Mouse (Mus musculus) heart, embryonic 13.5 days (tissue): ENCODE data around the gene Lrp8. TPM values are rescaled to one million over a fixed set of nuclear protein-coding genes. Genes with fewer than 3 reads are reported as not detected.
A peak's percentile ranks its signal among the peaks of the same experiment; 100 is the strongest.

Experiments
- ATAC-seq: fragments of 200-750 bp; cut with Nextera tagmentation; 2 replicates; pipeline ENCODE4 v1.8.0; 2017; ENCODE audit warnings: moderate TSS enrichment; ENCODE audit not compliant: insufficient number of reproducible peaks, low FRiP score, low TSS enrichment; ENCODE audit errors: extremely low read depth
- H3K27ac ChIP-seq: fragments of 300-500 bp; sonication (generic); replicated peaks from 2 replicates; pipeline ENCODE4 v1.5.1; 2015; ENCODE audit warnings: moderate library complexity, mild to moderate bottlenecking, inconsistent platforms
- H3K27me3 ChIP-seq: fragments of 300-500 bp; sonication (generic); replicated peaks from 2 replicates; pipeline ENCODE4 v1.6.1; 2015; ENCODE audit warnings: mild to moderate bottlenecking, inconsistent platforms
- H3K36me3 ChIP-seq: fragments of 300-500 bp; sonication (generic); 2 replicates; pipeline ENCODE4 v1.6.1; 2015; ENCODE audit warnings: mild to moderate bottlenecking, inconsistent platforms
- H3K4me1 ChIP-seq: fragments of 300-500 bp; sonication (generic); 2 replicates; pipeline ENCODE4 v1.6.1; 2015; ENCODE audit warnings: inconsistent platforms
- H3K4me2 ChIP-seq: fragments of 300-500 bp; sonication (generic); 2 replicates; pipeline ENCODE4 v1.6.1; 2015; ENCODE audit warnings: inconsistent platforms, mild to moderate bottlenecking, moderate library complexity
- H3K4me3 ChIP-seq: fragments of 300-500 bp; sonication (generic); 2 replicates; pipeline ENCODE4 v1.5.1; 2015; ENCODE audit warnings: moderate library complexity, mild to moderate bottlenecking, inconsistent platforms
- H3K9ac ChIP-seq: fragments of 300-500 bp; sonication (generic); 2 replicates; pipeline ENCODE4 v1.6.1; 2015; ENCODE audit warnings: inconsistent platforms, mild to moderate bottlenecking, moderate library complexity
- H3K9me3 ChIP-seq: fragments of 300-500 bp; sonication (generic); 2 replicates; pipeline ENCODE4 v1.6.1; 2016; ENCODE audit warnings: inconsistent platforms
- WGBS: fragments of 180-500 bp; shearing (Covaris S2); methylation state at CpG from one replicate; pipeline ENCODE4 v1.1.7; 2015; ENCODE audit warnings: mixed read lengths; 5-methylcytosine and 5-hydroxymethylcytosine counted together
- polyA plus RNA-seq: library from polyadenylated mRNA; unstranded; fragments of >200 nt; fragmentation: Nextera tagmentation; extraction: Ambion mirVana; gene quantifications from 2 replicates; pipeline ENCODE4 v1.2.1, GENCODE M21; 2015

Lrp8 gene
- polyA plus RNA-seq, 1 experiment from 2014 or later, result 0.51 TPM

DNA sequence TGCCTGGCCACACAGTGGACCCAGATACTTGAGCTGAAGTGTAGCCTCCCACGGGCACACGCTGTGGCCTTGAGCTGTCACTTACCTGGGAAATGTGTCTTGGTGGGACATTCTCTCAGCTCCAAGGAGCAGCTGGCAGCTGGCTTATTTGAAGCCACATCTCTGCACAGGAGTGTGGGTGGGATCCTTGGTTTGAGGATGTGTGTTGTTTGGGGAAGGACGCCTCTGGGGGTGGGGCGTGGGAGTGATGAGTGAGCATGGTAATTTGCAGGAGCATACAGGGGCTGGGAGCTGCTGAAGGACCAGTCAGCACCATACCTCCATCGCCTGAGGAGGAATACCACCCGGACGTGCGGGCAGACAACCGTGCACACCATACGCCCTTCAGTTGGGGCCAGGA is 28.1 kb downstream of the Lrp8 start:
- H3K9ac ChIP-seq, result no peak overlapping the region

DNA sequence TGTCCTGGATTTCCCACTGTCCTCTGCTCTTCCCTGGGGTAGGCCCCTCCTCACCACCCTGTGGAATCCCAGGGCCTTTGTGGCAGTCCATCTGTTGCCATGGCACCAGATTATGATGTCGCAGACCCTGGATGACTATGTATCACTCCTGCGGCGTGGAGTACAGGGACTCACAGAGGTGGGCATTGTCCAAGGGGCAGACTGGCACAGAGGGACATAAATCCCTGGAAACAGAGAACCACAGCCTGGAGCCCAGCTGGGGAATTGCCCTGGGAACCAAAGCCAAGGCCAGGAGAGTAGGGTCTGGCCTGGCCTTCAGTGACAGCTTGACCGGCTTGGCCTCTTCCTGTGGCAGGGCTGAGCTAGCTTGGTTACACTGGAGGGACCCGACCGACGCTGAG is 28.8 kb downstream of the Lrp8 start:
- H3K27ac ChIP-seq, result no peak overlapping the region
- ATAC-seq, result no peak
- no peaks in the 10 kb centered on the region for H3K9me3 ChIP-seq
- no peak overlapping the region for H3K4me2 ChIP-seq
- H3K4me1 ChIP-seq, result peaks cover 9% of the 10 kb centered on the region
- H3K9ac ChIP-seq, result no peak overlapping the region
- H3K27me3 ChIP-seq, result peaks cover 77% of the 10 kb centered on the region
- WGBS, result 74% methylated on average over 7 of the region's 7 CpGs
- H3K4me3 ChIP-seq, result no peak overlapping the region
- no peaks in the 10 kb centered on the region for H3K36me3 ChIP-seq

More for the DNA sequence above, 28.1 kb downstream of the Lrp8 start:
- no peak overlapping the region for H3K4me3 ChIP-seq
- ATAC-seq, result no peak
- H3K9me3 ChIP-seq, result no peaks in the 10 kb centered on the region
- peaks cover 9% of the 10 kb centered on the region for H3K4me1 ChIP-seq
- no peak overlapping the region for H3K27ac ChIP-seq
- H3K4me2 ChIP-seq, result no peak overlapping the region
- no peaks in the 10 kb centered on the region for H3K36me3 ChIP-seq
- 60% methylated on average over 10 of the region's 10 CpGs for WGBS
- peaks cover 77% of the 10 kb centered on the region for H3K27me3 ChIP-seq

DNA sequence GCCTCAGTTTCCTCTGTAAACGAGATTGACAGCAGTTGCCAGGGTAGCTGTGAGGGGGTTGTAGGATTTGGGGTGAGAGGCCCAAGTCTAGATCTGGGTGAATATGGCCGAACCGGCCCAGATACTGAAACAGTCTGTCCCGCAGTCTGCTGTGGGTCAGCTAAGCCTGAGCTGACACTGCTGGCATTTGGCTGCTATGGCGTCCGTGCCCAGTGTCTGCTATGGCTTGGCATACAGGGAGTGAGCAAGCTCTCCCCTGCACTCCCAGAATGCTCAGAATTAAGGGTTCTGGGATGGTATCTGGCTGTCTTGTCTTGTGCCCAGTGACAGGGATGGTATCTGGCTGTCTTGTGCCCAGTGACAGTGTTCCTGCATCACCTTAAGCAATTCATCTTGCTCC is 29.6 kb downstream of the Lrp8 start:
- Histone ChIP-seq H3K4me3 (no peak overlapping the region), H3K27ac (no peak overlapping the region), H3K9me3 (no peaks in the 10 kb centered on the region), H3K4me1 (peaks cover 10% of the 10 kb centered on the region), H3K4me2 (no peak overlapping the region), H3K36me3 (no peaks in the 10 kb centered on the region), H3K27me3 (peaks cover 75% of the 10 kb centered on the region), H3K9ac (no peak overlapping the region)
- ATAC-seq, result no peak
- 85% methylated on average over 6 of the region's 6 CpGs for WGBS

DNA sequence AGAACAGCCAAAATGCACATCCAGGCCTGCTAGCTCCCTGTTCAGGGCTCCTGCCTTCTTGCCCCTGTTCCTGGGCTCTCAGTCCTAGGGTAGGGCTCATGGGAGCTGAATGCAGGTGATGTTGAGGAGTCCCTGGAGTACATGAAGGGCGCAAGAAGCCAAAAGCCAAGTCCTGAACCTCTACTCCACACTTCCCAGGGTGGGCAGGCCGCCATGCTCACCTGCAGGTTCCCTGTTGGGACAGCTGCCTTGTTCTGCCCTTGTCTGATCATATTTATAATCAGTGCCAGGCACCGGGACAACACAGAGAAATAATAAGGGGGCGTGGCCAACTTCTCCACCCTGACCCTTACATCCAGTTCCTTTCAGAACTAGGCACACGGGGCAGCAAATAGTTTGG is 31.5 kb downstream of the Lrp8 start:
- ATAC-seq, result no peak
- 75% methylated on average over 5 of the region's 5 CpGs for WGBS
- H3K27ac ChIP-seq, result no peak overlapping the region
- no peaks in the 10 kb centered on the region for H3K9me3 ChIP-seq
- H3K4me2 ChIP-seq, result no peak overlapping the region
- no peak overlapping the region for H3K4me3 ChIP-seq
- no peaks in the 10 kb centered on the region for H3K36me3 ChIP-seq
- peaks cover 15% of the 10 kb centered on the region for H3K4me1 ChIP-seq
- peaks cover 66% of the 10 kb centered on the region for H3K27me3 ChIP-seq
- no peak overlapping the region for H3K9ac ChIP-seq

DNA sequence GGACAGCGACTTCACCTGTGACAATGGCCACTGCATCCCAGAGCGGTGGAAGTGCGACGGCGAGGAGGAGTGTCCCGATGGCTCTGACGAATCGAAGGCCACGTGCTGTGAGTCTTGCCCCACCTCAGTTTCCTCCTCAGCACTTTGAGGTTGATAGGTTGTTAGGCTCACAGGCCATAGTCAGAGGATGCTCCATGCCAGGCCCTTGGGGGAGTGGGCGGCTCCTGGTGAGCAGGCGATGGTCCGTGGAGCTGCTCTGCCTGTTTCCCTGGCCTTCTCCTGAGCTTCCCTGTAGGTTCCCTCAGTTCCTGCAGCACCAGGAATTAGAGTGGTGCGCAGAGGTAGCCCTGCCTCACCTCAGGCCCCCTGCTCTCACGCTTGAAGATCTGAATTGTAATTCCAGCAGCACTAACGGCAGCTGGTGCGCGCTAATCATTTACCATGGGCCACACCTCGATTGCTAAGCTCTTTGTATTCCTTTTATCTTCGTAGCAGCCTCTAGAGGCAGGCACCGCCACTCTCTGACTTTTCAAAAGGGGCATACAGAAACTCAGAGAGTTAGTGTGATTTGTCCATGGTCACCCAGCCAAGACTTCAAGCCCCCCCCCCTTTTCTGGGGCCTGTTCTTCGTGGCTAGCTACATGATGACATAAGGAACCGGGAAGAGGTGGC is 32.7 kb downstream of the Lrp8 start:
- WGBS, result 58% methylated on average over 22 of the region's 22 CpGs
- ATAC-seq, result no peak
- Histone ChIP-seq H3K4me2 (no peak overlapping the region), H3K27ac (no peak overlapping the region), H3K27me3 (peaks cover 64% of the 10 kb centered on the region), H3K36me3 (no peaks in the 10 kb centered on the region), H3K9me3 (no peaks in the 10 kb centered on the region), H3K4me1 (peaks cover 12% of the 10 kb centered on the region), H3K4me3 (no peak overlapping the region), H3K9ac (no peak overlapping the region)

DNA sequence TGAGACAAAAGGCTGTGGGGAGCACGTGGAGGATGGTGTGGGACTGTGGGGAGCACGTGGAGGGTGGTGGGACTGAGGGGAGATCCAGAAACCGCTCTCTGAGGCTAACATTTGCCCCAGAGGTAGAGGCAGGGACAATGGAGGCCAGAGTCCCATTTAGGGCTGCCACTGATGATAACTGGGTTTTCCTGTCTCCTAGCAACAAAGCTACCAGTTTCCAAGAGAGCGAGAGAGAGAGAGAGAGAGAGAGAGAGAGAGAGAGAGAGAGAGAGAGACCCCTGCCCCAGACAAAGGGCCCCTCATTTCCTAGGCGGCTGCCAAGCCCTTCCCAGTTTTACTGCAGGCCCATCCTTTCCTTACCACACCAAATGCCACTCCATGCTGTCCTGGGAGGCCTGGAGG is 33.4 kb downstream of the Lrp8 start:
- H3K9me3 ChIP-seq, result no peaks in the 10 kb centered on the region
- 54% methylated on average over 5 of the region's 5 CpGs for WGBS
- no peaks in the 10 kb centered on the region for H3K36me3 ChIP-seq
- no peak overlapping the region for H3K4me3 ChIP-seq
- H3K9ac ChIP-seq, result no peak overlapping the region
- peaks cover 64% of the 10 kb centered on the region for H3K27me3 ChIP-seq
- peaks cover 6% of the 10 kb centered on the region; the same call in 1 of the 2 replicates for H3K4me1 ChIP-seq
- H3K4me2 ChIP-seq, result no peak overlapping the region
- no peak overlapping the region for H3K27ac ChIP-seq
- no peak for ATAC-seq

DNA sequence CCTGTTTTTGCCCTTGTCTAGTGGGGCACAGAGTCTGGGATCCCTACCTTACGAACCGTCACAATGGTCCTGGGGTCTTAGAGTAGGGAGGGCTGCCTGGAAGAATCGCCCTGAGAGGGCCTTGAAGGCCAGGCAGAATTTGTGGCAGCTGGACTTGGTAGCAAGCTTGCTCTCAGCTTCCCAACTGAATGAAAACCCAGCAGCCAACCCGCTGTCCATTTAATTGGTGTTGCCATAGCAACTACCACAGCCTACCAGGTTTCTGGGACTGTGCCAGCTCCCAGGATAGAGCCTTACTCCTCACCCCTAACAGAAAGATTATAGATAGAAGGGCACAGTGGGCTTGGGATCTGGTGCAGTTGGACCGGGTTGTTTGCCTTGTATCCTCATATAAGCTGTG is 34.7 kb downstream of the Lrp8 start:
- ATAC-seq, result no peak
- 70% methylated on average over 5 of the region's 5 CpGs for WGBS
- H3K9me3 ChIP-seq, result no peaks in the 10 kb centered on the region
- no peaks in the 10 kb centered on the region for H3K36me3 ChIP-seq
- H3K27ac ChIP-seq, result no peak overlapping the region
- no peak overlapping the region for H3K4me2 ChIP-seq
- peaks cover 6% of the 10 kb centered on the region; the same call in 1 of the 2 replicates for H3K4me1 ChIP-seq
- H3K27me3 ChIP-seq, result peaks cover 53% of the 10 kb centered on the region
- no peak overlapping the region for H3K9ac ChIP-seq
- H3K4me3 ChIP-seq, result no peak overlapping the region

DNA sequence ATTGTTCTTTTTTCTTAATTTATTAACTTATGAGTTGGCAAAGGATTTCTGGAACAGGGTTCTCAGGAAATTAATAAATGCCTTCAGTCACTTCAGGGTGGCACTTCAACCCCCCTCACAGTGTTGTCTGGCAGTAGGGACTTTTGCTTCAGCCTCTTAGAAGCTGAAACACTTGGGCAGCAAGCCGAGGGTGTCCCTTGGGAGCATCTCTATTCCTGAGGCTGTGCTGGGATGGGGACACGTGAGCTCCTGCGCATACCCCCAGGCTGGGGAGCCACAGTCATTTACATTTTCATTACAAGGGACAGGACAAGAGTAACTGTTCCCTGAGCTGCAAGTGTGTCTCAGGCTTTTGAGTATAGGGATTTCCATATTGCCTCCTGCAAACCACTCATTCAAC is 35.8 kb downstream of the Lrp8 start:
- ATAC-seq, result no peak
- Histone ChIP-seq H3K4me2 (no peak overlapping the region), H3K4me1 (peaks cover 6% of the 10 kb centered on the region; the same call in 1 of the 2 replicates), H3K27ac (no peak overlapping the region), H3K27me3 (peaks cover 49% of the 10 kb centered on the region), H3K36me3 (no peaks in the 10 kb centered on the region), H3K9ac (no peak overlapping the region), H3K9me3 (no peaks in the 10 kb centered on the region), H3K4me3 (no peak overlapping the region)
- WGBS, result 78% methylated on average over 3 of the region's 3 CpGs

DNA sequence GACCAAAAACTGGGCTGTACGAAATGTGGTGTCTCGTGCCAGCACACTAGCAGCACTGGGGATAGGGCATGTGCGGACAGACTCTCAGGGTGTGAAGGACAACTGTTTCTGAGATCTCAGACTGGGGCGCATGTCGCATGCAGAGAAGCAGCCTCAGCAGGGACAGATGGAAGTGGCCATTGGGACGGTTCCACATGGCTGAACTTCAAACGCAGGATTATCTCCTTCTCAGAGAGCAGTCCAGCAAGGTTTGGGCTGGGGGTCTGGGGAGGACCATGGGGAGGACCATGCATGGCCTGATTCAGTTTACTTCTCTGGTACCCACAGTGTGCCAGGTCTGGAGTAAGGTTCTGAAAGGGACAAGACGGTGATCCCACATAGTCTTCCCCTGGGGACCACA is 41.6 kb downstream of the Lrp8 start:
- no peaks in the 10 kb centered on the region for H3K36me3 ChIP-seq
- ATAC-seq, result no peak
- H3K9ac ChIP-seq, result no peak overlapping the region
- H3K4me2 ChIP-seq, result no peak overlapping the region
- no peak overlapping the region for H3K27ac ChIP-seq
- H3K27me3 ChIP-seq, result peaks cover 63% of the 10 kb centered on the region
- H3K4me3 ChIP-seq, result no peak overlapping the region
- no peaks in the 10 kb centered on the region for H3K9me3 ChIP-seq
- H3K4me1 ChIP-seq, result peaks cover 10% of the 10 kb centered on the region
- 77% methylated on average over 8 of the region's 8 CpGs for WGBS

DNA sequence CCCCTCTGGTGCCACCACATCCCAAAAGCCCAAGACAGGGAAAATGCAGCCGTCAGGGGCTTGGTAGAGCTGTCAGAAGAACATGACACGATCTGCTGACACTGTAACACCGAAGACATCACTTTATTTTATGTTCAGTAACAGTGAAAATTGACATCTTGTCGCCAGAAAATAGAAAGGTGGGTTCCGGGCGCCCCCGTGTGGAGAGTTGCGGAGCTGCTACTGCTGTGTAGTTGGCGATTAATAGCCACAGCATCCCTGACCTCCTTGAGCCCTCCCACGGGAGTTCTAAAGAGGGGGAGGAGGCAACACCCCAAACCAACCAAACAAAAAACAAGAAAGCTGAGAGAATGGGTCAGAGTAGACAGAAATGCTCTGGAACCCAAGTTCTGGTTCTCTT is 42.9 kb downstream of the Lrp8 start:
- 4% methylated on average over 10 of the region's 10 CpGs for WGBS
- Histone ChIP-seq H3K36me3 (no peaks in the 10 kb centered on the region), H3K4me3 (no peak overlapping the region), H3K27ac (no peak overlapping the region), H3K9ac (no peak overlapping the region), H3K4me1 (peaks cover 10% of the 10 kb centered on the region), H3K9me3 (no peaks in the 10 kb centered on the region), H3K27me3 (peaks cover 67% of the 10 kb centered on the region), H3K4me2 (no peak overlapping the region)
- ATAC-seq, result no peak

DNA sequence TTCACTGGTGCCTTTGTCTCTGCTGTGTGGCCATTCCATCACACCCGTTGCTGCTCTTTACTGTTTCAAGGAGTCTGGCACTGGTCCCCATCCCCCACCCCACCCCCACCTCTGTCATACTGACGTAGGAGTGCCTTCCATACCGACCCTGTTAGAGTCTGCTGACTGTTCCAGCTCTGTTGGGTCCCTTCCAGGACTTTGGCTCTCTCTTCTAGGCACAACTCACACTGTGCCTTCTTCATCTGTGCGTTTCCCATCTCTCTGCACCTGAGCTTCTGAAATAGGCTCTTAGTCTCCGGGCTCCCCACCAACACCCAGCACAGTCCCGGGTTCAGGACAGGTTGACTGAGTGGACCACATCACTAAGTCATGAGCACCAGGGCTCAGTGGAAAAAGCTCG is 44.7 kb downstream of the Lrp8 start:
- Histone ChIP-seq H3K27me3 (peaks cover 76% of the 10 kb centered on the region), H3K4me1 (peaks cover 10% of the 10 kb centered on the region), H3K9me3 (no peaks in the 10 kb centered on the region), H3K27ac (no peak overlapping the region), H3K9ac (no peak overlapping the region; the same call in 1 of the 2 replicates), H3K36me3 (no peaks in the 10 kb centered on the region), H3K4me2 (peak overlapping the region; percentile 72; the same call in 1 of the 2 replicates), H3K4me3 (no peak overlapping the region)
- no peak for ATAC-seq
- WGBS, result 56% methylated on average over 7 of the region's 7 CpGs

DNA sequence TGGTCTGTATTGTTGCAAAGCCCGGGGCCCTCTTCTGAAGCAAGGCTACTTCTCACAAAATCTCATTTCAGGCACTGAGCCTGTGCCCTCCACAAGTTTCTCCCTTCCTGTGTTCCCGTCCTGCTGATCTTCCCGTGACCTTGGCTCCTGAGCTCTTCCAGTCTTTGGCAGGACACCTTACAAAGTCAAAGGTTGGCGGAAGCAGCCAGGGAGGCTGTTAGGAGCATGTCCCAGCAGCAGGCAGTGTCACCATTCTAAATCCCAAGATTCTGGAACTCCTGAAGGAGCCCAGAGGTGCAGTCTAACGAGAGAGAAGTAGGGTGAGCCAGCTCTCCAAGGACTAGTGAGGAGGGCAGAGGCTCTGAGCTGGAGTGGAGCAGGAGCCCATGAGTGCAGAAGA is 46.5 kb downstream of the Lrp8 start:
- Histone ChIP-seq H3K9me3 (no peaks in the 10 kb centered on the region), H3K27me3 (peaks cover 63% of the 10 kb centered on the region), H3K36me3 (no peaks in the 10 kb centered on the region), H3K4me1 (peaks cover 10% of the 10 kb centered on the region), H3K27ac (no peak overlapping the region), H3K4me3 (no peak overlapping the region), H3K4me2 (no peak overlapping the region), H3K9ac (no peak overlapping the region)
- ATAC-seq, result no peak
- WGBS, result 66% methylated on average over 5 of the region's 5 CpGs
